Mouse (Mus musculus) liver, postnatal 0 days (tissue): ENCODE results near the gene Kcnj9.
A peak's percentile ranks its signal among the peaks of the same experiment; 100 is the strongest.

Experiments
- CTCF ChIP-seq: sonication (generic); IDR thresholded peaks from 2 replicates; pipeline ENCODE4 v1.5.1; 2016; ENCODE audit warnings: antibody characterized with exemption, low read depth
- EP300 ChIP-seq: IDR thresholded peaks from 2 replicates; pipeline ENCODE4 v1.6.1; 2016; ENCODE audit warnings: antibody characterized with exemption, low read depth, mild to moderate bottlenecking

DNA sequence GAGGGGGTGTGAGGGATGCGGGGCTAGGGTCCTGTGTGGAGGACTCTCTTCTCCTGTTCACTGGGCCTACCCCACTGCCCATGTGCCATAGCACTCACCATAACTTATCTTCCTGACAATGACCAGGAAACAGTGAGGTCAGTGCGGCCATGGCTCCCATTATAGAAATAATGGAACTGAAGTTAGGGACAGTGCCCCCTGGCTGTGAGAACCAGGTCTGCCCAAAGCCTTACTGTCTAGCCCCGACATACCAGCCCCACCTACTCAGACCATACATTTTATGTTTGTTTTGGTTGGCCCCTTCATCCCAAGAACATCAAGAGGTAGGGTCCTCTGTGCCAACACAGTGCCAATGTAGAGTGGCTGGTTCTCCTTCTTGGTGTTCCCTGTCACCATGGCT, 23.5 kb downstream of the Kcnj9 start:
- TF ChIP-seq CTCF = peak; percentile 52
- no peak for TF ChIP-seq EP300
